Mouse (Mus musculus) MEL (cell line): ENCODE measurements around the gene Prl6a1. TPM values are rescaled to one million over a fixed set of nuclear protein-coding genes. Genes with fewer than 3 reads are reported as not detected.

Experiments
- DNase-seq: peaks from one replicate; pipeline ENCODE4 v3.0.0; 2011; ENCODE audit warnings: low read depth, low spot score
- H3K27ac ChIP-seq: 2 replicates; pipeline ENCODE4 v1.5.1; 2012; ENCODE audit warnings: low read depth, mild to moderate bottlenecking, control low read depth, low read length, moderate library complexity; ENCODE audit not compliant: control insufficient read depth
- H3K27me3 ChIP-seq, 2 experiments: fragments of 150-350 bp in 1 of 2; sonication (generic) in 1 of 2; 2 replicates each; pipeline ENCODE4 v1.6.1; 2012; ENCODE audit warnings: low read length in 2 of 2, mild to moderate bottlenecking in 2 of 2, improper control_type of control experiment in 1 of 2, moderate library complexity in 1 of 2; ENCODE audit not compliant: insufficient read depth in 2 of 2, control insufficient read depth in 1 of 2
- H3K36me3 ChIP-seq, 2 experiments: 2 replicates each; pipeline ENCODE4 v1.6.1; 2012 to 2014; ENCODE audit warnings: low read length in 2 of 2, improper control_type of control experiment in 1 of 2, inconsistent platforms in 1 of 2, mild to moderate bottlenecking in 1 of 2; ENCODE audit not compliant: insufficient read depth in 2 of 2, control insufficient read depth in 1 of 2
- H3K4me1 ChIP-seq, 2 experiments: fragments of 150-350 bp in 1 of 2; sonication (generic) in 1 of 2; 2 replicates each; pipeline ENCODE4 v1.6.1; 2012; ENCODE audit warnings: low read length in 2 of 2, improper control_type of control experiment in 1 of 2, mild to moderate bottlenecking in 1 of 2; ENCODE audit not compliant: insufficient read depth in 2 of 2, control insufficient read depth in 1 of 2
- H3K4me3 ChIP-seq, 2 experiments: fragments of 150-350 bp in 1 of 2; sonication (generic) in 1 of 2; 2 replicates each; pipeline ENCODE4 v1.5.1; 2012; ENCODE audit warnings: low read depth in 2 of 2, low read length in 2 of 2, mild to moderate bottlenecking in 2 of 2, moderate library complexity in 2 of 2, control low read depth in 1 of 2, improper control_type of control experiment in 1 of 2; ENCODE audit not compliant: control insufficient read depth in 1 of 2, insufficient read depth in 1 of 2
- H3K79me2 ChIP-seq: 2 replicates; pipeline ENCODE4 v1.6.1; 2012; ENCODE audit warnings: mild to moderate bottlenecking, low read length, moderate library complexity; ENCODE audit not compliant: control insufficient read depth, poor library complexity, insufficient read depth
- H3K9ac ChIP-seq: 2 replicates; pipeline ENCODE4 v1.6.1; 2012; ENCODE audit warnings: low read depth, mild to moderate bottlenecking, control low read depth, low read length, moderate library complexity; ENCODE audit not compliant: control insufficient read depth, poor library complexity, severe bottlenecking
- H3K9me3 ChIP-seq: fragments of 150-350 bp; sonication (generic); replicated peaks from 2 replicates; pipeline ENCODE4 v1.6.1; 2012; ENCODE audit warnings: mild to moderate bottlenecking, low read length, improper control_type of control experiment, moderate library complexity; ENCODE audit not compliant: insufficient read depth
- CHD1 ChIP-seq: IDR thresholded peaks from 2 replicates; pipeline ENCODE4 v1.6.1; 2012; ENCODE audit warnings: low read depth, mild to moderate bottlenecking, inconsistent platforms, low read length, improper control_type of control experiment
- CTCF ChIP-seq, 3 experiments: IDR thresholded peaks in 2 of 3; conservative IDR thresholded peaks in 1 of 3; 2 replicates each; pipeline ENCODE4 v1.5.1; 2011 to 2012; ENCODE audit warnings: low read length in 3 of 3, low read depth in 2 of 3, mild to moderate bottlenecking in 2 of 3, improper control_type of control experiment in 1 of 3, inconsistent platforms in 1 of 3, mixed read lengths in 1 of 3, moderate library complexity in 1 of 3; ENCODE audit not compliant: control insufficient read depth in 1 of 3, insufficient read depth in 1 of 3, poor library complexity in 1 of 3, severe bottlenecking in 1 of 3
- GABPA ChIP-seq: IDR thresholded peaks from 2 replicates; pipeline ENCODE4 v1.6.1; 2012; ENCODE audit warnings: low read depth, mild to moderate bottlenecking, inconsistent platforms, low read length, improper control_type of control experiment, moderate library complexity
- MAFK ChIP-seq: IDR thresholded peaks from 2 replicates; pipeline ENCODE4 v1.6.1; 2011; ENCODE audit warnings: low read depth, mild to moderate bottlenecking, low read length, improper control_type of control experiment, borderline replicate concordance
- MXI1 ChIP-seq: IDR thresholded peaks from 2 replicates; pipeline ENCODE4 v1.6.1; 2011; ENCODE audit warnings: mild to moderate bottlenecking, low read depth, low read length, improper control_type of control experiment
- POLR2AphosphoS2 ChIP-seq: IDR thresholded peaks from 2 replicates; pipeline ENCODE4 v1.6.1; 2011; ENCODE audit warnings: low read length, improper control_type of control experiment
- SIN3A ChIP-seq: IDR thresholded peaks from 2 replicates; pipeline ENCODE4 v1.6.1; 2012; ENCODE audit warnings: low read length, improper control_type of control experiment, inconsistent platforms
- USF2 ChIP-seq, 2 experiments: IDR thresholded peaks; 2 replicates each; pipeline ENCODE4 v1.6.1; 2011 to 2012; ENCODE audit warnings: improper control_type of control experiment in 2 of 2, low read length in 2 of 2, borderline replicate concordance in 1 of 2, inconsistent platforms in 1 of 2, low read depth in 1 of 2, mild to moderate bottlenecking in 1 of 2; ENCODE audit not compliant: insufficient read depth in 1 of 2
- polyA plus RNA-seq, 2 experiments: library from polyadenylated mRNA; stranded (reverse) in 1 of 2; unstranded in 1 of 2; fragments of >175 nt in 1 of 2; fragments of >200 nt in 1 of 2; gene quantifications; 2 replicates each; pipeline versions ENCODE4 v1.2.1 to v1.2.4; 2012; ENCODE audit warnings: low replicate concordance in 2 of 2, low read depth in 1 of 2; ENCODE audit not compliant: insufficient read length in 2 of 2, insufficient read depth in 1 of 2, missing spikeins in 1 of 2
- total RNA-seq: library from RNA; depleted of rRNA; stranded (reverse); fragments of 300-350 nt; gene quantifications from 2 replicates; pipeline ENCODE4 v1.2.3, GENCODE M21; 2012; rRNA removed

Gene Prl6a1
- total and polyA plus RNA-seq, 3 experiments, result not detected

GRCm38 (mm10) chr13:27342733-27343275 lies 30.4 kb downstream of the Prl6a1 start:
- no peaks in the 10 kb centered on the region for H3K9me3 ChIP-seq
- no peak overlapping the region for H3K27ac ChIP-seq
- TF ChIP-seq MAFK, result no peak
- no peak for TF ChIP-seq SIN3A
- no peak for TF ChIP-seq USF2 (IDR thresholded peaks at IDR 0.05; ENCODE audit: borderline replicate concordance in 1 of 2, insufficient read depth in 1 of 2, low read depth in 1 of 2, low read length in 2 of 2)
- no peak for TF ChIP-seq POLR2AphosphoS2
- TF ChIP-seq MXI1, result no peak
- no peak for TF ChIP-seq GABPA
- H3K4me3 ChIP-seq, result no peak overlapping the region
- DNase-seq, result no peak
- no peaks in the 10 kb centered on the region for H3K36me3 ChIP-seq
- H3K4me1 ChIP-seq, result no peaks in the 10 kb centered on the region
- H3K79me2 ChIP-seq, result no peaks in the 10 kb centered on the region
- H3K27me3 ChIP-seq, result no peaks in the 10 kb centered on the region
- no peak overlapping the region for H3K9ac ChIP-seq

DNA sequence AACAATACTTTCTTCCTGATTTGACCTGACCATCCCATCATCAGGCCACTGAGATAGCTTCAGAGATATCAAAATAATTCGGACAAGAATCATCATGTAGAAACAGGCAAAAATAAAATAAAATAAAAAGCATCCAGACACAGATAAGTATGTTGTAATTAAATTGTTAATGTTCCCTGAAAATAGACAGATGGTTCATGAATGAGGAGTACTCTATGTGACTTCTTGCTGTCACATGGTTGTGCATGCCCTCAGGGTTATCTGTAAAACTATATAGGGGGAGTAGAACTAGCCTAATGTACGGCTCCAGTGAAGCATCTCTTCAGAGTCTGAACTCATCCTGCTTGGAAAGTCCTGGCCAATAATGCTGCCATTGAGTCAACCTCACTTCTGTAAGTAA lies 32.9 kb downstream of the Prl6a1 start, which contains the start of gene Prl8a2:
TSS of gene Prl8a2 (plus strand) at position 301 of the 400 bp plus-strand sequence.
- no peaks in the 10 kb centered on the region for H3K79me2 ChIP-seq
- no peak within 1 kb of the TSS for H3K27ac ChIP-seq
- no peak for DNase-seq
- TF ChIP-seq CTCF (IDR thresholded peaks at IDR 0.05 in 2 of 3, conservative IDR thresholded peaks at IDR 0.05 in 1 of 3; ENCODE audit: control insufficient read depth in 1 of 3, insufficient read depth in 1 of 3, low read depth in 2 of 3, low read length in 3 of 3, poor library complexity in 1 of 3, severe bottlenecking in 1 of 3) (no peak), CHD1 (no peak)
- H3K9ac ChIP-seq, result no peak within 1 kb of the TSS
- no peaks in the 10 kb centered on the region for H3K36me3 ChIP-seq
- H3K4me3 ChIP-seq, result no peak within 1 kb of the TSS
- no peaks in the 10 kb centered on the region for H3K4me1 ChIP-seq
- no peaks in the 10 kb centered on the region for H3K27me3 ChIP-seq
- H3K9me3 ChIP-seq, result no peaks in the 10 kb centered on the region

Other genes starting within 250 kb of the Prl6a1 start
- gene Prl3d1, start 218.4 kb upstream of the Prl6a1 start, total RNA-seq, result not detected in 2 replicates
- not detected for gene Prl3d1, start 218.4 kb upstream of the Prl6a1 start, polyA plus RNA-seq
- gene Prl3d2, start 190.9 kb upstream of the Prl6a1 start, total RNA-seq, result not detected in 2 replicates
- not detected for gene Prl3d2, start 190.9 kb upstream of the Prl6a1 start, polyA plus RNA-seq
- gene Prl3d3, start 155.8 kb upstream of the Prl6a1 start, total RNA-seq, result not detected in 2 replicates
- gene Prl3d3, start 155.8 kb upstream of the Prl6a1 start, polyA plus RNA-seq, result not detected
- gene Prl3c1, start 116.0 kb upstream of the Prl6a1 start, total RNA-seq, result not detected in 2 replicates
- gene Prl3c1, start 116.0 kb upstream of the Prl6a1 start, polyA plus RNA-seq, result not detected
- not detected in 2 replicates for gene Prl3b1, start 70.8 kb upstream of the Prl6a1 start, total RNA-seq
- gene Prl3b1, start 70.8 kb upstream of the Prl6a1 start, polyA plus RNA-seq, result not detected
- gene Prl3a1, start 53.2 kb upstream of the Prl6a1 start, total RNA-seq, result not detected in 2 replicates
- not detected for gene Prl3a1, start 53.2 kb upstream of the Prl6a1 start, polyA plus RNA-seq
- not detected in 2 replicates for gene Prl8a2, start 33.0 kb downstream of the Prl6a1 start, total RNA-seq
- gene Prl8a2, start 33.0 kb downstream of the Prl6a1 start, polyA plus RNA-seq, result not detected
- gene Prl2b1, start 78.2 kb downstream of the Prl6a1 start, total RNA-seq, result not detected in 2 replicates
- gene Prl2b1, start 78.2 kb downstream of the Prl6a1 start, polyA plus RNA-seq, result not detected
- not detected in 2 replicates for gene Prl8a6, start 126.1 kb downstream of the Prl6a1 start, total RNA-seq
- not detected for gene Prl8a6, start 126.1 kb downstream of the Prl6a1 start, polyA plus RNA-seq
- not detected in 2 replicates for gene Prl8a8, start 200.6 kb downstream of the Prl6a1 start, total RNA-seq
- gene Prl8a8, start 200.6 kb downstream of the Prl6a1 start, polyA plus RNA-seq, result not detected